Mouse (Mus musculus) heart, embryonic 14.5 days (tissue): ENCODE results near the gene Drc3. TPM values are rescaled to one million over a fixed set of nuclear protein-coding genes. Genes with fewer than 3 reads are reported as not detected.

Experiments used
- ATAC-seq: fragments of 200-750 bp; cut with Nextera tagmentation; 2 replicates; pipeline ENCODE4 v1.8.0; 2017; ENCODE audit warnings: low read depth, moderate TSS enrichment; ENCODE audit not compliant: insufficient number of reproducible peaks, insufficient read depth, low FRiP score
- H3K27ac ChIP-seq, 2 experiments: fragments of 200-500 bp in 1 of 2; fragments of 300-500 bp in 1 of 2; sonication (generic) in 1 of 2; replicated peaks in 1 of 2; 2 replicates each; pipeline ENCODE4 v1.5.1; 2012 to 2014; ENCODE audit warnings: low read depth in 2 of 2, low read length in 2 of 2, control low read depth in 1 of 2, mild to moderate bottlenecking in 1 of 2, mixed read lengths in 1 of 2; ENCODE audit not compliant: control insufficient read depth in 1 of 2, insufficient read depth in 1 of 2
- H3K27me3 ChIP-seq: fragments of 300-500 bp; sonication (generic); 2 replicates; pipeline ENCODE4 v1.6.1; 2014; ENCODE audit warnings: mild to moderate bottlenecking, low read length, control low read depth; ENCODE audit not compliant: control insufficient read depth, insufficient read depth
- H3K36me3 ChIP-seq: fragments of 300-500 bp; sonication (generic); 2 replicates; pipeline ENCODE4 v1.6.1; 2014; ENCODE audit warnings: mild to moderate bottlenecking, control low read depth, low read length, mixed read lengths; ENCODE audit not compliant: control insufficient read depth, insufficient read depth
- H3K4me1 ChIP-seq, 2 experiments: fragments of 200-500 bp in 1 of 2; fragments of 300-500 bp in 1 of 2; sonication (generic) in 1 of 2; 2 replicates each; pipeline ENCODE4 v1.6.1; 2012 to 2014; ENCODE audit warnings: low read length in 2 of 2, control low read depth in 1 of 2, mixed read lengths in 1 of 2; ENCODE audit not compliant: control insufficient read depth in 2 of 2, insufficient read depth in 2 of 2
- H3K4me2 ChIP-seq: fragments of 300-500 bp; sonication (generic); 2 replicates; pipeline ENCODE4 v1.6.1; 2014; ENCODE audit warnings: mild to moderate bottlenecking, low read length
- H3K4me3 ChIP-seq, 2 experiments: fragments of 200-500 bp in 1 of 2; fragments of 300-500 bp in 1 of 2; sonication (generic) in 1 of 2; 2 replicates each; pipeline ENCODE4 v1.5.1; 2012 to 2014; ENCODE audit warnings: low read length in 2 of 2, mild to moderate bottlenecking in 2 of 2, control low read depth in 1 of 2, low read depth in 1 of 2, moderate library complexity in 1 of 2; ENCODE audit not compliant: control insufficient read depth in 1 of 2, insufficient read depth in 1 of 2
- H3K9ac ChIP-seq: fragments of 300-500 bp; sonication (generic); 2 replicates; pipeline ENCODE4 v1.6.1; 2014; ENCODE audit warnings: mild to moderate bottlenecking, low read length
- H3K9me3 ChIP-seq: fragments of 300-500 bp; sonication (generic); 2 replicates; pipeline ENCODE4 v1.6.1; 2016; ENCODE audit warnings: low read length, control low read depth; ENCODE audit not compliant: control insufficient read depth
- WGBS: fragments of 180-500 bp; shearing (Covaris S2); extraction: QIAGEN DNeasy Blood & Tissue Kit; methylation state at CpG from one replicate; pipeline ENCODE4 v1.1.7; 2014; 5-methylcytosine and 5-hydroxymethylcytosine counted together
- polyA plus RNA-seq: library from polyadenylated mRNA; unstranded; fragments of >200 nt; fragmentation: Nextera tagmentation; extraction: Ambion mirVana; gene quantifications from 2 replicates; pipeline ENCODE4 v1.2.1, GENCODE M21; 2014

Gene Drc3
- polyA plus RNA-seq, 1 experiment from 2014 or later = 3.3 TPM

GRCm38 (mm10) chr11:60359138-60359537 is 6.0 kb downstream of the Drc3 start:
- Histone ChIP-seq H3K36me3 (no peaks in the 10 kb centered on the region), H3K9me3 (no peaks in the 10 kb centered on the region), H3K27me3 (no peaks in the 10 kb centered on the region), H3K4me2 (no peak overlapping the region), H3K4me3 (no peak overlapping the region), H3K4me1 (peaks cover 7 to 10% of the 10 kb centered on the region in 2 experiments), H3K9ac (no peak overlapping the region), H3K27ac (no peak overlapping the region)
- no peak for ATAC-seq
- 73% methylated on average over 5 of the region's 5 CpGs for WGBS

GRCm38 (mm10) chr11:60359936-60360335 is 6.8 kb downstream of the Drc3 start:
- H3K9me3 ChIP-seq = no peaks in the 10 kb centered on the region
- H3K4me1 ChIP-seq = peaks cover 7 to 10% of the 10 kb centered on the region in 2 experiments
- 53% methylated on average over 1 of the region's 1 CpGs for WGBS
- no peak overlapping the region for H3K9ac ChIP-seq
- ATAC-seq = no peak
- H3K4me2 ChIP-seq = no peak overlapping the region
- no peak overlapping the region for H3K4me3 ChIP-seq
- H3K36me3 ChIP-seq = no peaks in the 10 kb centered on the region
- H3K27ac ChIP-seq = peak overlapping the region in 1 of 2 experiments; percentile 24; a peak in 1 of 4 replicates
- no peaks in the 10 kb centered on the region for H3K27me3 ChIP-seq

- Histone ChIP-seq H3K4me1 (peaks cover 7 to 10% of the 10 kb centered on the region in 2 experiments), H3K27ac (peak overlapping the region; percentile 17 to 24; a peak in 2 of 4 replicates), H3K27me3 (no peaks in the 10 kb centered on the region), H3K9me3 (no peaks in the 10 kb centered on the region), H3K4me2 (no peak overlapping the region), H3K9ac (no peak overlapping the region), H3K4me3 (no peak overlapping the region), H3K36me3 (no peaks in the 10 kb centered on the region)
- no peak for ATAC-seq
- 63% methylated on average over 5 of the region's 5 CpGs for WGBS
Observed at GRCm38 (mm10) chr11:60360631-60361201, 7.6 kb downstream of the Drc3 start.

DNA sequence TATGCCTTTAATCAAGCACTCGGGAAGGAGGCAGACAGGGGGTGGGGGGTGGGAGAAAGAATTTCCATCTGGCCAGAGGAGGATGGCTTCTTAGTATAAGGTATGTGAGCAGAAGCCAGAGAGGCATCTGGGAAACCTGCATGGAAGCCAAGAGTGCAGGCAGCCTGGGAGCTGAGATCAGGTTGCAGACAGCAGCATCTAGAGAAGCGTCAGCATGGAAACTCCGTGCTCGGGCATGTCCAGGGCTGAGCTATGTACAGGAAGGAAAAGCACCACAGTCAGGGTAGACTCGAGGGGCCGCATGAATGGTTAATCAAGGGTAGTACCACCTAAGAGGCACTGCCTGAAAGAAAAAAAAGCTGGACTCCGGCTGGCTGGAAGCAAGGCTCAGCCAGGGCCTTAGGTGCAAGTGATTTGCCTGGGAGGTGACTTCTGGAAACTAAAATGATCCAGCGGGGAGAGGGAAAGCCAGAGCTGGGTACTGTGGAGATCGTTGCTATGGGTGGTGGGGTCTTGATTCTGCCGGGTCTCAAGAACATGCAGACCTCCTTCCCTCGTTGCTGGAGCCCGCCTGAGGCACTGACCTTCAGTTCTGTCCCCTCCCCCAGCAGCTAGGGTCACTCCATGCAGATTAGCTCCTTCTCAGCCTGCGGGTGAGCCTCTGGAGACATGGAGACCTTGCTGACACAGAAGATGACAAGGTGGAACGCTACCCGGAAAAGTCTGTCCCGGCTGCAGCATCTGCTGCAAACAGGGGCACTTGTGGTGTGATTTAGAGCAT is 13.3 kb downstream of the Drc3 start:
- WGBS = 10% methylated on average over 16 of the region's 16 CpGs
- H3K4me2 ChIP-seq = peak overlapping the region; percentile 2; the same call in 1 of the 2 replicates
- 0 out of 2 replicates have a peak, but pooled peaks have one; percentile 35 for ATAC-seq

GRCm38 (mm10) chr11:60367256-60367655 is 14.1 kb downstream of the Drc3 start:
- no peaks in the 10 kb centered on the region for H3K9me3 ChIP-seq
- peaks cover 10 to 16% of the 10 kb centered on the region in 2 experiments; a peak in 3 of 4 replicates for H3K4me1 ChIP-seq
- H3K27ac ChIP-seq = no peak overlapping the region
- WGBS = 55% methylated on average over 3 of the region's 3 CpGs
- H3K9ac ChIP-seq = no peak overlapping the region
- ATAC-seq = no peak
- no peak overlapping the region for H3K4me2 ChIP-seq
- H3K27me3 ChIP-seq = no peaks in the 10 kb centered on the region
- H3K36me3 ChIP-seq = no peaks in the 10 kb centered on the region
- no peak overlapping the region for H3K4me3 ChIP-seq

More for the DNA sequence above, 13.3 kb downstream of the Drc3 start:
- Histone ChIP-seq H3K9ac (peak overlapping the region; percentile 36; the same call in 1 of the 2 replicates), H3K27ac (peak overlapping the region in 1 of 2 experiments; percentile 57; a peak in 1 of 4 replicates), H3K36me3 (no peaks in the 10 kb centered on the region), H3K9me3 (no peaks in the 10 kb centered on the region), H3K4me3 (no peak overlapping the region), H3K4me1 (peaks cover 10 to 16% of the 10 kb centered on the region in 2 experiments; a peak in 3 of 4 replicates), H3K27me3 (no peaks in the 10 kb centered on the region)

DNA sequence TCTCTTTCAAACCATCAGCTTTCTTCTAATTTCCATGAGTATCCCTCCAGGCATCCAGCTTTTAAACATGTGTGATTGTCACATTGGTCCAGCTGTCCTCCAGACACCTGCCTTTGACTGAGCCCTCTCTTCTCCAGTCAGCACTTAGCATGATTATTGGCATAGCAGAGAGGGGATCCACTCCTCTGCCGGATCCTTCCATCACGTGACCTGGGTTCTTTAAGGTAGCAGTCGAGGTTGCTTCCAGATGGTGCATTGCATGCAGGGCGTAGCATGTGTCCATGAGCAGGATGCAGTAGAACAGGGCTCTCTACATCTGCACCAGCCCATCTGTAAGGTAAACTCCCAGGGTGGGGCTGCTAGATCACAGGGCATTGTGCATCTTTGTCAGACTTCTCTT is 15.8 kb downstream of the Drc3 start:
- no peak for ATAC-seq
- 68% methylated on average over 4 of the region's 4 CpGs for WGBS
- H3K27me3 ChIP-seq = no peaks in the 10 kb centered on the region

DNA sequence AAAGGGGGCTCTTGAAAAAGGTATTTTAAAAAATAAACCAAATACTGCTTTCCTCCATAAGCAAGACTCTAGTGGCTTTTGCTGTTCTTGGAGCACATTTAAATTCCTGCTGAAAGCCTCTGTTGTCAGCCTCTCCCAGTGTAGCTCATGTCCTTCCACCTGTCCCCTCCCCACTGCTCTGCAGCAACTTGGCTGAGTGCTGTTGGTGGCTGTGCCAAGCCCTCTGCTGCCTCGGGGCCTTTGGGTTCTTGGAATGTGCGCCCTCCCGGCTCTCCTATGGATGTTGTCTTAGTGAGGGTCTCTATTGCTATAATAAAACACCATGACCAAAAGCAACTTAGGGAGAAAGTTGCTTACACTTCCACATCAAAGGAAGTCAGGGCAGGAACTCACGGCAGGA is 16.3 kb downstream of the Drc3 start:
- 63% methylated on average over 4 of the region's 4 CpGs for WGBS
- ATAC-seq = no peak

More for the DNA sequence above, 15.8 kb downstream of the Drc3 start:
- Histone ChIP-seq H3K4me1 (peaks cover 10 to 16% of the 10 kb centered on the region in 2 experiments; a peak in 3 of 4 replicates), H3K27ac (no peak overlapping the region), H3K36me3 (no peaks in the 10 kb centered on the region), H3K4me2 (no peak overlapping the region), H3K9me3 (no peaks in the 10 kb centered on the region), H3K4me3 (no peak overlapping the region), H3K9ac (no peak overlapping the region)

More for the DNA sequence above, 16.3 kb downstream of the Drc3 start:
- H3K9ac ChIP-seq = no peak overlapping the region
- H3K9me3 ChIP-seq = no peaks in the 10 kb centered on the region
- no peak overlapping the region for H3K4me3 ChIP-seq
- no peaks in the 10 kb centered on the region for H3K27me3 ChIP-seq
- no peak overlapping the region for H3K4me2 ChIP-seq
- H3K27ac ChIP-seq = no peak overlapping the region
- H3K36me3 ChIP-seq = no peaks in the 10 kb centered on the region
- peaks cover 10 to 16% of the 10 kb centered on the region in 2 experiments; a peak in 3 of 4 replicates for H3K4me1 ChIP-seq
